Mouse (Mus musculus) bone marrow macrophage, adult 2 months (primary cell): ENCODE data around the gene Kat14.

Source experiments
- CTCF ChIP-seq: IDR thresholded peaks from 2 replicates; pipeline ENCODE4 v1.5.1; 2012; ENCODE audit warnings: low read depth, mild to moderate bottlenecking, low read length, moderate library complexity
- POLR2A ChIP-seq: IDR thresholded peaks from 2 replicates; pipeline ENCODE4 v1.6.1; 2012; ENCODE audit warnings: mild to moderate bottlenecking, low read depth, low read length, borderline replicate concordance

DNA sequence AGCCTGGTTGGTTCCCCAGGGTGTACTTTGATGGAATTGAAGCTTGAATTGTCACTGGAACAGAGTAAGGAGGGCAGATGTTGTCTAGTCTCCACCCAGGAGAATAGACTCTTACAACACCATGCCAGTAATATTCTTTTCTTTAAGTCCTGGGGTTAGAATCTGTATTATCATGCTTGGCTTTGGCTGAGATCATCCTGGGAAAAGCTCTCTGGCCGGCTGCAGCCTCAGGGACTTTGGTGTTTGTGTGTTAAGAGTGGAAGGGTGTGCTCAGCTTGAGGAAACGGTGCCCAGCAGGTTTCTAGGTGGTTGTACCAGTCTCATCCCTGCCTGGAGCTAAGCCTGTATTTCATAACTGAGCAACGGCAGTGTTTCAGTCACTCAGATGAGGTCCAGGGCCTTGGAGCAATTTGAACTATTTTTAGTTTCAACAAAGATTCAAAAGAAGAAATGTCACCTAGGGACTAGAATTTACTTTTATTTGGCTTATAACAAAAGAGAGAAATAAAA lies 70.5 kb downstream of the Kat14 start:
- TF ChIP-seq POLR2A, result no peak
- TF ChIP-seq CTCF, result no peak
